Mouse (Mus musculus): ENCODE results near the gene Naif1. TPM values are rescaled to one million over a fixed set of nuclear protein-coding genes. Genes with fewer than 3 reads are reported as not detected.

Naif1 gene
- 2.5 and 2.9 TPM in 2 replicates for polyA plus RNA-seq (2015; fragmentation: Nextera tagmentation; extraction: Ambion mirVana)

DNA sequence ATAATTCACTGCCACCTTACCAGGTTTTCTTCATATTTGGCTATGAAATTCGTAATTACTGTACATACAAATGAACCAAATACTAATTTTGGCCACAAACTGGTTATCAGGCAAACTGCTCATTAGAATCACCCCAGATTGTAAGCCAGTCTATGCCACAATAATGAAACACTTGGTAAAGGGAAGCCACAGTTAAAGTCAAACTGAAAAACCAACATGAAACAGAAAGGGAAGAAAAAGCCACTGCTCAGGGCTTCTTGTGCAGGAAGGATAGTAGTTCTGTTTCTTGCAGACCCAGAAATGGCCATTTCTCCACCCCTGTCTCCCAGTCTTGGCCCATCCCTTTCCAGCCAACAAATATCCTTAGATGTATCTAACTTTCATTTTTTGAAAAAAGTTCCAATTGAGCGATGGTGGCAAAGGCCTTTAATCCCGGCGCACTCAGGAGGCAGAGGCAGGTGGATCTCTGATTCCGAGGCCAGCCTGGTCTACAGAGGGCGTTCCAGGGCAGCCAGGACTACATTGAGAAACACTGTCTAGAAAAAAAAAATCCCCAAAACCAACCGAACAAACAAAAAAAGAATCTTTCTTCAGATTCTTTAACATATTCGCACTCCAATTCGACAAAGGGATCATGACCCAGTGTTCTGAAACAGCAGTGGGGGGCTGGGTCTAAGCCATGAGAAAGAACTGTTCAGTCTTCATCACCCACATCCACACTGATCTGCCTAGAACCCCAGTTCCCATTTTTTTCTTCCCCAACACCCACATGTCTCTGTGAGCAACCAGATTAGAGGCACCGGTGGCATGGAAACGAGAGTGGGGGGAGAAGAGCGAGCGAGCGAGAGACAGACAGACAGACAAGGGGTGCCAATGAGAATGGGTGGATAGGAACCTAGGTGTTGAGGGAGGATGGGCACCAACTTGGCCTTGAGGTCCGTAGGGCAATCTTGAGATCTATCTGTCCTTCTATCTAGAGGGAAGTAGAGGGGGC lies at the start of gene Naif1:
Naif1 (plus strand) TSS at position 697 of the 994 bp plus-strand sequence.

DNA sequence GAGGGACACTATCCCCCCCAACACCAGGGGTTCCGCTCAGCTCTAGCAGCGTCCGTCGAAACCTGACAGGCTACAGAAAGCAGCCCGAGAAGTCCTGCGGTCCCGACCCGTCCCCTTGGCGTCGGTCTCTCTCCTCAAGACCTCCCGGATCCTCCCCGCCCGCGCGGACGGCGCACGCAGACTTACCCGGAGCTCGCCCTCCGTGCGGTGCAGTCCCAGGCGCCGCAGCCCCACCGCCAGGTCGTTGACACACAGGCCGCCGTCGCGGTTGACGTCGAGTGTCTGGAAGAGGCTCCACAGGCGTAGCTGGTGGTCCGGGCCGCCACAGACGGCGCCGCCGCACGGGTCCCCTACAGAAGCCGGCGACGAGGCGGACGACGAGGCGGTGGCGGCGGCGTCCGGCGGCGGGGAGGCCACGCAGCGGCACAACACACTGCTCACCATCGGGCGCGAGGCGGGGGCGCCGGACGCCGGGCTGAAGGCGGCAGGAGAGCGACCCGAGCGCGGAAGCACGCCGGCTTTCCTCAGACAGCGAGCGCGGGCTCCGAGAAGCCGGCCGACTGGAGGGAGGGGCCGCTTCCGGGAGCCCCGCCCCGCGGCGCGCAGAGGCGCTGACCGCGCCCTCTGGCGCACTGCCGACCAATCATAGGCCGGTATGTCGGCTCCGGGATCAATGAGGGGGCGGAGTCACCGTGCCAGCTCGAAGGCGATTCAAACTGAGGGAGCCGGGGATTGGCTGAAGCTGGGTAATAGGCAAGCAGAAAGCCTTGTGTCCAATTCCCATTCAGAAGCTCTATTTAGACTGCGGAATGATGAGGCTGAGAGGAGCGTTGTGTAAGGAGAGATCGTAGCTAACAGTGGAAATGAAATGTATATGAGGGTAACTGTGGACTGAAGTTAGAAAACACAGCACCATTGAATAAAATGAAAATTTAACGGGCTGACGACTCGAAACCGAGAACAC lies 906 bp downstream of the Naif1 start, which contains the start of gene Slc25a25:
Slc25a25 (minus strand) TSS at position 565 of the 964 bp plus-strand sequence.

Other genes with a start within 250 kb of the Naif1 start
- 11.6 and 13.3 TPM in 2 replicates for gene Pomt1, start 213.9 kb upstream of the Naif1 start, polyA plus RNA-seq (2015; fragmentation: Nextera tagmentation; extraction: Ambion mirVana)
- 31.9 and 32.8 TPM in 2 replicates for gene Uck1, start 190.3 kb upstream of the Naif1 start, polyA plus RNA-seq (2015; fragmentation: Nextera tagmentation; extraction: Ambion mirVana)
- 9.8 and 13.2 TPM in 2 replicates for gene Golga2, start 163.1 kb upstream of the Naif1 start, polyA plus RNA-seq (2015; fragmentation: Nextera tagmentation; extraction: Ambion mirVana)
- 268 and 276 TPM in 2 replicates for gene Swi5, start 162.4 kb upstream of the Naif1 start, polyA plus RNA-seq (2015; fragmentation: Nextera tagmentation; extraction: Ambion mirVana)
- gene Ciz1, start 98.1 kb upstream of the Naif1 start, polyA plus RNA-seq (2015; fragmentation: Nextera tagmentation; extraction: Ambion mirVana), result 20.5 and 25.2 TPM in 2 replicates
- 2.0 and 3.8 TPM in 2 replicates for gene Dnm1, start 97.1 kb upstream of the Naif1 start, polyA plus RNA-seq (2015; fragmentation: Nextera tagmentation; extraction: Ambion mirVana)
- 45.8 and 48.6 TPM in 2 replicates for gene 1110008P14Rik, start 68.5 kb upstream of the Naif1 start, polyA plus RNA-seq (2015; fragmentation: Nextera tagmentation; extraction: Ambion mirVana)
- 401 and 613 TPM in 2 replicates for gene Lcn2, start 62.2 kb upstream of the Naif1 start, polyA plus RNA-seq (2015; fragmentation: Nextera tagmentation; extraction: Ambion mirVana)
- gene Ptges2, start 54.6 kb upstream of the Naif1 start, polyA plus RNA-seq (2015; fragmentation: Nextera tagmentation; extraction: Ambion mirVana), result 13.7 and 14.0 TPM in 2 replicates
- 7.0 and 7.8 TPM in 2 replicates for gene Slc25a25, start 988 bp downstream of the Naif1 start, polyA plus RNA-seq (2015; fragmentation: Nextera tagmentation; extraction: Ambion mirVana)
- 3.9 and 5.6 TPM in 2 replicates for gene Fam102a, start 84.9 kb downstream of the Naif1 start, polyA plus RNA-seq (2015; fragmentation: Nextera tagmentation; extraction: Ambion mirVana)
- 73.8 and 81.9 TPM in 2 replicates for gene Dpm2, start 120.4 kb downstream of the Naif1 start, polyA plus RNA-seq (2015; fragmentation: Nextera tagmentation; extraction: Ambion mirVana)
- not detected in 2 replicates for gene Pip5kl1, start 124.3 kb downstream of the Naif1 start, polyA plus RNA-seq (2015; fragmentation: Nextera tagmentation; extraction: Ambion mirVana)
- gene 9430097D07Rik, start 125.2 kb downstream of the Naif1 start, polyA plus RNA-seq (2015; fragmentation: Nextera tagmentation; extraction: Ambion mirVana), result not detected in 2 replicates
- 14.7 and 19.2 TPM in 2 replicates for gene St6galnac4, start 136.6 kb downstream of the Naif1 start, polyA plus RNA-seq (2015; fragmentation: Nextera tagmentation; extraction: Ambion mirVana)
- gene St6galnac6, start 149.3 kb downstream of the Naif1 start, polyA plus RNA-seq (2015; fragmentation: Nextera tagmentation; extraction: Ambion mirVana), result 13.3 and 16.6 TPM in 2 replicates
- 4.8 and 5.1 TPM in 2 replicates for gene Ak1, start 171.3 kb downstream of the Naif1 start, polyA plus RNA-seq (2015; fragmentation: Nextera tagmentation; extraction: Ambion mirVana)
- 40.5 and 45.8 TPM in 2 replicates for gene Eng, start 196.1 kb downstream of the Naif1 start, polyA plus RNA-seq (2015; fragmentation: Nextera tagmentation; extraction: Ambion mirVana)

Measured in spleen, postnatal 0 days (tissue).